Mouse (Mus musculus): ENCODE data around the gene Myadm. TPM values are rescaled to one million over a fixed set of nuclear protein-coding genes. Genes with fewer than 3 reads are reported as not detected.

Myadm gene
- total RNA-seq, 2 experiments from 2014 or later = 97.5 to 101 TPM

- DNase-seq (ENCODE audit: low spot score in 2 of 2) = no peak
- intact Hi-C loops (cut with DNase I) = no loop called here
These were observed 55.0 kb downstream of the Myadm start for GRCm38 (mm10) chr7:3343861-3344260.

DNA sequence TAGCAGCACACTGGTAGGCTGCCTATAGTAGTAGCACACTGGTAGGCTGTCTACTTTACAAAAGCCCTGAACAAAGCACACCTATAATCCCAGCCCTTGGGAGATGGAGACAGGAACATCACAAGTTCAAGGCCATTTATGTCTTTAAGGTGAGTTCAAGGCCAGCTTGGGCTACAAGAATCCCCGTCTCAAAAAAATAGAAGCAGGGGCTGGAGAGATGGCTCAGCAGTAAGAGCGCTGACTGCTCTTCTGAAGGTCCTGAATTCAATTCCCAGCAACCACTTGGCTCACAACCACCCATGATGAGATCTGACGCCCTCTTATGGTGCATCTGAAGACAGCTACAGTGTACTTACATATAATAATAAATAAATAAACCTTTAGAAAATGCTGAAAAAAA, 56.4 kb downstream of the Myadm start:
- no peak for DNase-seq (ENCODE audit: low spot score in 2 of 2)
- intact Hi-C loops (cut with DNase I) = no loop called here

DNA sequence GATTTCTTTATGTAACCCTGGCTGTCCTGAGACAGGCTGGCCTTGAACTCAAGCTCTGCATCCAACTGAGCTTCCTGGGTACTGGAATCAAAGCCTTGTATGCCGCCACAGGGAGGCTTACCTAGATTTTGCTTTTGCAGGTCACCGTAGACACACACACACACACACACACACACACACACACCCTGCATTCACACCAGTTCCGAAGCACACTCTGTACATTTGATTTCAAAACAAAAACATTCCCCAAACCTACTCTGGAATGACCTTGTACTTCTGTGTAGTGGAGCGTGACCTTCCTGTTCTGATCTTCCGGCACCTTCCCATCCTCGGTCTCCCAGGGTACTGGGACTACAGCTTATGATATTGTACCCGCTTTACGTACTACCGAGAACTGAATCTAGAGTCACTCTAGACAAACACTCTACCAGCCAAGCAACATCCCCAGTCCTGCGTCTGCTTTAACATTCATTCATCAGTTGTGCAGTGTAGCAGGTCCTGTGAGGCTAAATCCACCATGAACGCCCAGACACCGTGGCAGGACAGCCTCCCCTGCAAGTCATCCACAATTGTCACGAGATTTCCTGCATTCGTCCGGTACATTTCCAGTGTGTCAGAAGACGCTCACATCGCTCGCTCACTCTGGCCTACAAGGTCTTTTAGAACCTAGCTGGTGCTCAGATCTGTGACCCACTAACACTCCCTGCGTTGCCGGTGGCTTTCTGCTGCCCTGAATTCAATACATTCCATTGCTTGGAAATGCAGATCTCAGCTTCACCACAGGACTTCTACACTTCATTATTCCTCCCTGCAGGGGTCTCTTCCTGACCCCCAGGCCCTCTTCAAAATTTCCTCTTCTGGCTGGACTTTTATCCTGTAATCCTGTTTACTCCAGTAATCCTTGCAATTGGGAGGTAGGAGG, 58.7 kb downstream of the Myadm start:
- DNase-seq (ENCODE audit: low spot score in 2 of 2) = no peak
- intact Hi-C loops (cut with DNase I) = no loop called here

DNA sequence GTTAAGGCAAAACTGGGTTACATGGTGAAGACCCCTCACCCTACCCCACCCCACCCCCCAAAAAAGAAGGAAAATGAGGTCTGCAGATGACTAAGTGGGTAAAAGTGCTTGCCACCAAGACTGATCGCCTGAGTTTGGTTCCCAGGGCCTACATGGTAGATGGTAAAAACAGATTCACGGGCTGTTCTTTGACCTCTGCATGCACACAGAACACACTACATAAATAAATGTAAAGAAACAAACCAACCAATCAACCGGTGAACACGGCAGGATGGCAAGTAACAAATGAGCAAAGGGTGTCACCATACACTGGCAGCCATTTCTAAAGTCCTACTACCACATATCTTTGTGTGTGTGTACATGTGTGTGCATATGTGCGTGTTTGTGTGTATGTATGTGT, 59.4 kb downstream of the Myadm start:
- DNase-seq (ENCODE audit: low spot score in 2 of 2) = no peak
- intact Hi-C loops (cut with DNase I) = no loop called here

DNA sequence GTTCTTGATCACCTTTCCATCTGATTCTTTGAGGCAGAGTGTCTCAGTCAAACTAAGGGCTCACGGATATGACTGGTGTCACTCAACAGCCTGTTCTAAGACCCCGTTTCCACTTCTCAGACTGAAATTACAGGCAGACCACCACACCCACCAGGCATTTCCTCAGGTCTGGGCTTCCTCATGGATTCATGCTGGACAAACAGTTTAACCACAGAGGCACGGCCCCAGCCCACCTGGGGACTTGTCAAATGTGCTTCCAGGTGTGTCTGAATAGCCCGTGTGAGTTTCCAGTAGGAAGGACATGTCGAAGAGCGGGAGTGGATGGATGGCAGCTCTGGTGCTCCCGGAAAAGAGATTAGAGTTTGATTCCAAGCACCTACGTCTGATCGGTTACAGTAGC, 60.9 kb downstream of the Myadm start:
- no peak for DNase-seq (ENCODE audit: low spot score in 2 of 2)
- intact Hi-C loops (cut with DNase I) = no loop called here

Other genes with a start within 250 kb of the Myadm start
- not detected for gene AU018091, start 119.9 kb upstream of the Myadm start, total RNA-seq (2021)
- under 1 TPM; 0.08 to 0.13 TPM for gene Nlrp12, start 39.3 kb upstream of the Myadm start, total RNA-seq (2021)
- 100 to 1,000 TPM; 352 to 363 TPM for gene Prkcg, start 99 bp downstream of the Myadm start, total RNA-seq (2021)
- gene Cacng7, start 43.9 kb downstream of the Myadm start, total RNA-seq (2021) = 100 to 1,000 TPM; 149 to 171 TPM
- 100 to 1,000 TPM; 176 to 203 TPM for gene Cacng8, start 101.6 kb downstream of the Myadm start, total RNA-seq (2021)
- gene Cacng6, start 135.1 kb downstream of the Myadm start, total RNA-seq (2021) = 1 to 10 TPM; 2.0 to 2.7 TPM
- gene Tarm1, start 213.5 kb downstream of the Myadm start, total RNA-seq (2021) = not detected